19 mouse cellular contexts compared by ENCODE assay signal in the genomic region with DNA sequence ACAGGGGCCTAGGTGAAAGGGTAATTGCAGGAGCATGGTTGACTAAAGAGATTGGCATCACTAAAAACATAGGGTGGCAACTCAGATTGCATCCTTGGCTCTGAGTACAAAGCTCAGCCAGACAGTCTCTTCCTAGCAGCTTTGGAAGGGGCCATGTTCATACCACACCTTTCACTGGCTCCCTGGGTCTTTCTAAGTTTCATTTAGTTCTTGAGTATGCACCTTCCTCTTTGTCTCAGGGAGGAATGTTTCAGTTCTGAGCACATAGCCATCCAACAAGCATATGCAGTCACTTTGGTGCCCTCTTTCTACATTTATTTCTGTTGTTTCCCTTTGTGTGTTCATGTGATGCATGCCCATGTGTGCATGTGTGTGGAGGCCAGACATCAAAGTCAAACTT.
DNase-seq lines count a peak whose midpoint lies in the region; ATAC-seq and TF ChIP-seq lines count a peak whose summit lies in the region.
"Had no signal": no experiment of that assay in that cellular context is flagged by ENCODE, and none has a peak within 500 bp of the region (broad histone marks: within the 10 kb centered on the region; RNA-seq: fewer than 3 reads in every experiment).

No protein-coding gene starts in this region.

- H3K9me3 ChIP-seq in midbrain, embryonic 11.5 days (ENCODE audit: control insufficient read depth, low read length) = no peaks in the 10 kb centered on the region
- no peaks in the 10 kb centered on the region for H3K9me3 ChIP-seq in midbrain, postnatal 0 days (ENCODE audit: low read length)
- H3K9me3 ChIP-seq: G1E had no signal

- H3K9ac ChIP-seq in midbrain, embryonic 11.5 days (ENCODE audit: low read length) = no peak overlapping the region
- no peak overlapping the region for H3K9ac ChIP-seq in midbrain, postnatal 0 days (replicated peaks; ENCODE audit: low read length, poor library complexity, severe bottlenecking)

- ATAC-seq in midbrain, embryonic 11.5 days (ENCODE audit: low FRiP score) = no peak
- ATAC-seq in midbrain, postnatal 0 days (ENCODE audit: low FRiP score) = no peak
- ATAC-seq: activated CD4-positive, CD25-positive, alpha-beta regulatory T cell, adult 4 months; CD4-positive, CD25-positive, alpha-beta regulatory T cell, adult 4 months; Patski had no signal

- no peak for TF ChIP-seq CTCF in midbrain, postnatal 0 days (IDR thresholded peaks at IDR 0.05)

- peak; percentile 77 for DNase-seq in heart, adult 11 months
- no peak for DNase-seq in heart, postnatal 25 days (ENCODE audit: low spot score)
- peak; percentile 56 for DNase-seq in midbrain, embryonic 11.5 days (ENCODE audit: low spot score, missing footprints)
- no peak for DNase-seq in midbrain, postnatal 0 days (ENCODE audit: low spot score)
- DNase-seq: adrenal gland, adult 2 months; adrenal gland, adult 8-10 months; adrenal gland, postnatal 10 days; adrenal gland, postnatal 14 days; adrenal gland, postnatal 25 days; adrenal gland, postnatal 36 days; B cell, adult 2 months; cerebellum, adult 11 months; cerebellum, adult 11-12 months; cerebellum, adult 18-20 months had no signal

- no peak overlapping the region for H3K27ac ChIP-seq in midbrain, embryonic 11.5 days (ENCODE audit: low read depth, low read length)
- no peak overlapping the region for H3K27ac ChIP-seq in midbrain, postnatal 0 days (ENCODE audit: low read depth, low read length)

- no peaks in the 10 kb centered on the region for H3K4me1 ChIP-seq in midbrain, embryonic 11.5 days (ENCODE audit: control insufficient read depth, insufficient read depth, low read length)
- H3K4me1 ChIP-seq in midbrain, postnatal 0 days (ENCODE audit: insufficient read depth, low read length) = no peaks in the 10 kb centered on the region

- intact Hi-C loops in heart, postnatal 25 days (cut with DNase I) = no loop called here

- H3K27me3 ChIP-seq in midbrain, embryonic 11.5 days (ENCODE audit: control insufficient read depth, insufficient read depth, low read length) = no peaks in the 10 kb centered on the region
- H3K27me3 ChIP-seq in midbrain, postnatal 0 days (ENCODE audit: insufficient read depth, low read length) = no peaks in the 10 kb centered on the region
- H3K27me3 ChIP-seq: CH12.LX, Patski had no signal

- no peaks in the 10 kb centered on the region for H3K36me3 ChIP-seq in midbrain, embryonic 11.5 days (ENCODE audit: control insufficient read depth, insufficient read depth, low read length)
- no peaks in the 10 kb centered on the region for H3K36me3 ChIP-seq in midbrain, postnatal 0 days (ENCODE audit: insufficient read depth, low read length)
- H3K36me3 ChIP-seq: G1E had no signal

- no peak overlapping the region for H3K4me3 ChIP-seq in midbrain, embryonic 11.5 days (ENCODE audit: low read depth, low read length)
- H3K4me3 ChIP-seq in midbrain, postnatal 0 days (ENCODE audit: low read depth, low read length) = no peak overlapping the region

- no peak overlapping the region for H3K4me2 ChIP-seq in midbrain, embryonic 11.5 days
- H3K4me2 ChIP-seq in midbrain, postnatal 0 days (ENCODE audit: low read depth, low read length, poor library complexity, severe bottlenecking) = no peak overlapping the region

Comparison
In these comparisons a context has a peak if more than half of its experiments do, and no peak if none do; other contexts are left out.
1. DNase-seq: peak in heart, adult 11 months (single experiment) and midbrain, embryonic 11.5 days (single experiment); none in heart, postnatal 25 days (single experiment) and midbrain, postnatal 0 days (single experiment).